Comparison of ENCODE assay signal across 9 mouse cellular contexts in genomic region chr4:125921550-125922316, GRCm38 (mm10).
DNase-seq lines count a peak whose midpoint lies in the region; ATAC-seq and TF ChIP-seq lines count a peak whose summit lies in the region.
"Had no signal": no experiment of that assay in that cellular context is flagged by ENCODE, and none has a peak within 500 bp of the region (broad histone marks: within the 10 kb centered on the region; RNA-seq: fewer than 3 reads in every experiment).

No protein-coding gene starts in this region.

- no peak for TF ChIP-seq POLR2A in lung, adult 2 months (IDR thresholded peaks at IDR 0.05; ENCODE audit: borderline replicate concordance, extremely low read depth, low read depth, low read length)

- ATAC-seq in embryonic facial prominence, embryonic 13.5 days (ENCODE audit: insufficient number of reproducible peaks, insufficient read depth, low FRiP score, low TSS enrichment, low read depth) = no peak
- ATAC-seq in intestine, postnatal 0 days = no peak
- no peak for ATAC-seq in limb, embryonic 13.5 days (ENCODE audit: low FRiP score, low read depth)
- no peak for ATAC-seq in stomach, embryonic 15.5 days (ENCODE audit: insufficient read depth, low FRiP score, low read depth)
- ATAC-seq in monocyte, adult 5-6 weeks (replicated peaks; ENCODE audit: insufficient number of reproducible peaks, low FRiP score, low TSS enrichment, poor library complexity, severe bottlenecking) = no peak

- DNase-seq in lung, postnatal 10 days = peak; percentile 31
- no peak for DNase-seq in lung, adult 2 months
- peak; percentile 71 for DNase-seq in adrenal gland, postnatal 10 days

- 17% methylated on average over 19 of the region's 19 CpGs for WGBS in lung, adult 2 months
- 11% methylated on average over 19 of the region's 19 CpGs for WGBS in embryonic facial prominence, embryonic 13.5 days
- WGBS in intestine, postnatal 0 days = 18% methylated on average over 19 of the region's 19 CpGs
- 15% methylated on average over 19 of the region's 19 CpGs for WGBS in limb, embryonic 13.5 days
- WGBS in stomach, embryonic 15.5 days = 18% methylated on average over 19 of the region's 19 CpGs

- H3K9ac ChIP-seq in embryonic facial prominence, embryonic 13.5 days = peak overlapping the region; percentile 49; the same call in 1 of the 2 replicates
- no peak overlapping the region for H3K9ac ChIP-seq in intestine, postnatal 0 days (ENCODE audit: low read depth, low read length)
- no peak overlapping the region for H3K9ac ChIP-seq in limb, embryonic 13.5 days
- no peak overlapping the region; the same call in 1 of the 2 replicates for H3K9ac ChIP-seq in stomach, embryonic 15.5 days
- H3K9ac ChIP-seq: liver, embryonic 15.5 days had no signal

- peak overlapping the region; percentile 37 for H3K4me2 ChIP-seq in embryonic facial prominence, embryonic 13.5 days
- no peak overlapping the region for H3K4me2 ChIP-seq in intestine, postnatal 0 days (replicated peaks; ENCODE audit: low read depth)
- H3K4me2 ChIP-seq in limb, embryonic 13.5 days (replicated peaks) = 0 out of 2 replicates have a peak overlapping the region, but pooled peaks have one; percentile 14
- 0 out of 2 replicates have a peak overlapping the region, but pooled peaks have one; percentile 2 for H3K4me2 ChIP-seq in stomach, embryonic 15.5 days
- H3K4me2 ChIP-seq: liver, embryonic 15.5 days had no signal

- no peak for TF ChIP-seq CTCF in lung, adult 2 months (IDR thresholded peaks at IDR 0.05; ENCODE audit: insufficient read depth, low read length)
- peak; percentile 41 for TF ChIP-seq CTCF in intestine, postnatal 0 days (IDR thresholded peaks at IDR 0.05; ENCODE audit: low read depth)

- no peak overlapping the region for H3K27ac ChIP-seq in embryonic facial prominence, embryonic 13.5 days
- H3K27ac ChIP-seq in intestine, postnatal 0 days (ENCODE audit: low read depth, low read length) = no peak overlapping the region
- H3K27ac ChIP-seq in limb, embryonic 13.5 days = no peak overlapping the region
- H3K27ac ChIP-seq in stomach, embryonic 15.5 days = no peak overlapping the region
- H3K27ac ChIP-seq: liver, embryonic 15.5 days had no signal

- peaks cover 51% of the 10 kb centered on the region for H3K27me3 ChIP-seq in embryonic facial prominence, embryonic 13.5 days
- H3K27me3 ChIP-seq in intestine, postnatal 0 days (replicated peaks; ENCODE audit: control insufficient read depth, insufficient read depth, low read length) = no peaks in the 10 kb centered on the region; the same call in 1 of the 2 replicates
- H3K27me3 ChIP-seq in limb, embryonic 13.5 days = peaks cover 69% of the 10 kb centered on the region
- no peaks in the 10 kb centered on the region for H3K27me3 ChIP-seq in stomach, embryonic 15.5 days (replicated peaks)

- H3K4me1 ChIP-seq in lung, adult 2 months (ENCODE audit: control insufficient read depth, insufficient read depth, low read length) = no peaks in the 10 kb centered on the region
- H3K4me1 ChIP-seq in embryonic facial prominence, embryonic 13.5 days = peaks cover 27% of the 10 kb centered on the region
- H3K4me1 ChIP-seq in intestine, postnatal 0 days (replicated peaks; ENCODE audit: control insufficient read depth, insufficient read depth, low read length) = no peaks in the 10 kb centered on the region
- H3K4me1 ChIP-seq in limb, embryonic 13.5 days = peaks cover 9% of the 10 kb centered on the region; the same call in 1 of the 2 replicates
- 0 out of 2 replicates have a peak, but pooled peaks cover 3% of the 10 kb centered on the region for H3K4me1 ChIP-seq in stomach, embryonic 15.5 days
- H3K4me1 ChIP-seq: liver, embryonic 15.5 days had no signal

- no peaks in the 10 kb centered on the region for H3K9me3 ChIP-seq in embryonic facial prominence, embryonic 13.5 days
- no peaks in the 10 kb centered on the region for H3K9me3 ChIP-seq in intestine, postnatal 0 days (ENCODE audit: control insufficient read depth)
- no peaks in the 10 kb centered on the region for H3K9me3 ChIP-seq in limb, embryonic 13.5 days
- H3K9me3 ChIP-seq in stomach, embryonic 15.5 days = no peaks in the 10 kb centered on the region
- H3K9me3 ChIP-seq: liver, embryonic 15.5 days had no signal

- H3K4me3 ChIP-seq in lung, adult 2 months (replicated peaks; ENCODE audit: extremely low read depth, low read depth, low read length) = no peak overlapping the region
- no peak overlapping the region for H3K4me3 ChIP-seq in embryonic facial prominence, embryonic 13.5 days
- H3K4me3 ChIP-seq in intestine, postnatal 0 days (ENCODE audit: low read depth, low read length) = no peak overlapping the region
- H3K4me3 ChIP-seq in limb, embryonic 13.5 days = no peak overlapping the region
- H3K4me3 ChIP-seq in stomach, embryonic 15.5 days (replicated peaks) = no peak overlapping the region
- H3K4me3 ChIP-seq: liver, embryonic 15.5 days had no signal

- H3K36me3 ChIP-seq in embryonic facial prominence, embryonic 13.5 days = no peaks in the 10 kb centered on the region
- H3K36me3 ChIP-seq in intestine, postnatal 0 days (ENCODE audit: control insufficient read depth, insufficient read depth) = no peaks in the 10 kb centered on the region
- no peaks in the 10 kb centered on the region for H3K36me3 ChIP-seq in limb, embryonic 13.5 days
- H3K36me3 ChIP-seq in stomach, embryonic 15.5 days = no peaks in the 10 kb centered on the region
- H3K36me3 ChIP-seq: liver, embryonic 15.5 days had no signal
